Mouse (Mus musculus): ENCODE data around the gene Psg22.

GRCm38 (mm10) chr7:18748994-18749895, 31.4 kb downstream of the Psg22 start:
- no peak for TF ChIP-seq POLR2A (IDR thresholded peaks at IDR 0.05; ENCODE audit: low read depth, low read length)
- no peak for TF ChIP-seq CTCF (conservative IDR thresholded peaks at IDR 0.05 in 1 of 2, IDR thresholded peaks at IDR 0.05 in 1 of 2; ENCODE audit: low read depth in 2 of 2, low read length in 2 of 2)
- no peak for TF ChIP-seq MAZ (IDR thresholded peaks at IDR 0.05; ENCODE audit: low read depth, low read length)
- TF ChIP-seq ZC3H11A (IDR thresholded peaks at IDR 0.05; ENCODE audit: low read depth, low read length): no peak
- TF ChIP-seq CHD2 (IDR thresholded peaks at IDR 0.05; ENCODE audit: low read length): no peak
